Mouse (Mus musculus) testis, adult 2 months (tissue): ENCODE results near the gene Ctsc.

Experiments
- CTCF ChIP-seq: fragments of 200-500 bp; IDR thresholded peaks from 2 replicates; pipeline ENCODE4 v1.5.1; 2012; ENCODE audit warnings: low read depth, mild to moderate bottlenecking, inconsistent platforms, low read length, moderate library complexity; ENCODE audit not compliant: control insufficient read depth, insufficient read depth, insufficient replicate concordance
- POLR2A ChIP-seq: fragments of 200-500 bp; IDR thresholded peaks from 2 replicates; pipeline ENCODE4 v1.6.1; 2012; ENCODE audit warnings: low read depth, mild to moderate bottlenecking, inconsistent platforms, low read length, moderate library complexity; ENCODE audit not compliant: control insufficient read depth

DNA sequence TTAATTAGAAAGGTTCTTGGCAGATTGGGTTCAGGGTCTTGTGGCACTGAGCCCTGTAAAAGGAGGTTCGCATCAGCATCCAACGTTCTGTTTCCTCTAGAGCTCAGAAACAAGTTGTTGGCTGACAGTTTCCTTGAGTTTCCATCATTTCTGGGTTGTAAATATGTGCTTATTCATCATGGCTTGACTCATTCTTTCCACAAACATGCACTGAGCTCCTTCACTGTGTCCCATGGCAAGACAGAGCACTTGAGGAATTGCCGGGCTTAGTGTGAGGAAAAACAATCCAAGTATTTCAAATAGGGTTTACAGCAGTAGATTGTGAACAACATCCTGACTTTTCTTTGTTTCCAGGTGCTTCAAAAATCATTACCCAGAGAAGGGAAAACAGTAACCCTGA lies 28.8 kb downstream of the Ctsc start:
- TF ChIP-seq POLR2A (no peak), CTCF (no peak)
